Mouse (Mus musculus): Measurements from ENCODE around the gene Rarres2. TPM values are rescaled to one million over a fixed set of nuclear protein-coding genes. Genes with fewer than 3 reads are reported as not detected.

Rarres2 gene
- polyA plus RNA-seq, 1 experiment from 2014 or later: 6.0 TPM

GRCm38 (mm10) chr6:48572014-48572413 is 575 bp downstream of the Rarres2 start:
- H3K4me3 ChIP-seq: no peak overlapping the region
- H3K27me3 ChIP-seq: no peaks in the 10 kb centered on the region
- ATAC-seq (ENCODE audit: low FRiP score): no peak
- no peak overlapping the region for H3K27ac ChIP-seq
- 90% methylated on average over 5 of the region's 5 CpGs for WGBS
- no peak overlapping the region for H3K4me2 ChIP-seq
- peaks cover 10% of the 10 kb centered on the region; the same call in 1 of the 2 replicates for H3K4me1 ChIP-seq (replicated peaks)
- H3K9me3 ChIP-seq: no peaks in the 10 kb centered on the region
- H3K36me3 ChIP-seq: peaks cover 26% of the 10 kb centered on the region
- H3K9ac ChIP-seq: no peak overlapping the region

DNA sequence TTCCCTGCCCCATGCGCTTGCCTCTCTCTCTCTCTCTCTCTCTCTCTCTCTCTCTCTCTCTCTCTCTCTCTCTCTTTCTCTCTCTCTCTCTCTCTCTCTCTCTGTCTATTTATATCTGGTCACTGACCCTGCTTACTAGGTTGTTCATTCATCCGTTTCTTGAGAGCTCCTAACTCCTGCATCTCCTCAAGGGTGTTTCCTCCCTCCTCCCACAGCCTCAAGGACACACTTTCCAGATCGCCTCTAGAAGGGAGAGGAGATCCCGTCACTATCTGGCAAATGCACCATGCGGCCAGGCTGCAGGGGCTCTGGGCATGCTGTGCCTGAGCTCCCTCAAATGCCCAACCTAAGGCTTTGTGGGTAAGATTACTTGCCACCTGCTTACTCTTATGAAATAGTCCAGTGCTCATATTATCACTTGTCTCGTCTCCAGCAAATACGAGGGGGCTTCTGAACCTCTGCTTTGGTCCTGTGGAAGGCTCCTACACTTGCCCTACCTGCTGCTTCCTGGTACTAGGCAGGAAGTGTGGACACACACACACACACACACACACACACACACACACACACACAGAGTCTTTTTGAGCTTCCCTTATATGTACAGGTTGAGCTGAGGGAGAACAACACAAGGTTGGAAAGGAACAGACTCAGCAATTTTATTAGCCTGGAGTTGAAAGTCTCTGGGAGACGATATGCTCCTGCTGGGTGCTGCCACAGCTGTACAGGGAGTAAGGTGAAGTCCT is 3.4 kb downstream of the Rarres2 start:
- ATAC-seq (ENCODE audit: low FRiP score): no peak
- Histone ChIP-seq H3K27me3 (no peaks in the 10 kb centered on the region), H3K4me2 (no peak overlapping the region), H3K27ac (no peak overlapping the region), H3K9ac (no peak overlapping the region), H3K36me3 (peaks cover 51% of the 10 kb centered on the region), H3K4me3 (no peak overlapping the region), H3K9me3 (no peaks in the 10 kb centered on the region), H3K4me1 (replicated peaks) (peaks cover 20% of the 10 kb centered on the region; the same call in 1 of the 2 replicates)
- WGBS: 84% methylated on average over 8 of the region's 8 CpGs

DNA sequence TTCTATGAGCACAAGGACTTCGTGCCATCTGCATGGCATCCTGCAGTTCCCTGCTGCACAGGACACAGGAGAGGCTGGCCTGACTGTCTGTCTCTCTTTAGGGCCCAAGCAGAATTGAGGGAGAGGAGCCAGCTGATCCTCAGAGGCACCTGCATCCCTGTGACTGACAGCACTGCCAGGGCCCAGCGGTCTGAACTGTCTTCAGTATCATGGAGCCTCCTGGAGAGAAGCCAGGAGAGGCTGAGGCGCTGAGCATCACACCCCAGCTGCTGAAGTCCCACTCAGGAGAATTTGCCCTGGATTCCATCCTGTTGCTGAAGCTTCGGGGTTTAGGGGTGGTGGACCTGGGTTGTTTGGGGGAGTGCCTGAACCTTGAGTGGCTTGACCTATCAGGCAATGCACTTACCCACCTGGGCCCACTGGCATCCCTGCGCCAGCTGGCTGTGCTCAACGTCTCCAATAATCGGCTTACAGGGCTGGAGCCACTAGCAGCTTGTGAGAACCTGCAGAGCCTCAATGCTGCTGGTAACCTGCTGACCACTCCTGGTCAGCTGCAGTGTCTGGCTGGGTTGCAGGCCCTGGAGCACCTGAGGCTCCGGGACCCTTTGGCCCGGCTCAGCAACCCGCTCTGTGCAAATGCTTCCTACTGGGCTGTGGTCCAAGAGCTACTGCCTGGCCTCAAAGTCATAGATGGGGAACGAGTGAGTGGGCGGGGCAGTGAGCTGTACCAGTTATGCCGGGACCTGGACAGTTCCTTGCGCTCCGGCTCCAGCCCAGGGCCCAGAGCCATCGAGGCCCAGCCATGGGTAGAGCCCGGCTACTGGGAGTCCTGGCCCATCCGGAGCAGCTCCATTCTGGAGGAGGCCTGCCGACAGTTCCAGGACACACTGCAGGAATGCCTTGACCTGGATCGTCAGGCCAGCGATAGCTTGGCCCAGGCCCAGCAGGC is 4.3 kb downstream of the Rarres2 start:
- Histone ChIP-seq H3K4me2 (no peak overlapping the region), H3K4me1 (replicated peaks) (peaks cover 20% of the 10 kb centered on the region; the same call in 1 of the 2 replicates), H3K27me3 (no peaks in the 10 kb centered on the region), H3K4me3 (no peak overlapping the region), H3K36me3 (peaks cover 60% of the 10 kb centered on the region), H3K27ac (no peak overlapping the region), H3K9me3 (no peaks in the 10 kb centered on the region), H3K9ac (peak overlapping the region; percentile 8; the same call in 1 of the 2 replicates)
- 84% methylated on average over 21 of the region's 21 CpGs for WGBS
- 0 out of 2 replicates have a peak, but pooled peaks have one; percentile 36 for ATAC-seq (ENCODE audit: low FRiP score)

DNA sequence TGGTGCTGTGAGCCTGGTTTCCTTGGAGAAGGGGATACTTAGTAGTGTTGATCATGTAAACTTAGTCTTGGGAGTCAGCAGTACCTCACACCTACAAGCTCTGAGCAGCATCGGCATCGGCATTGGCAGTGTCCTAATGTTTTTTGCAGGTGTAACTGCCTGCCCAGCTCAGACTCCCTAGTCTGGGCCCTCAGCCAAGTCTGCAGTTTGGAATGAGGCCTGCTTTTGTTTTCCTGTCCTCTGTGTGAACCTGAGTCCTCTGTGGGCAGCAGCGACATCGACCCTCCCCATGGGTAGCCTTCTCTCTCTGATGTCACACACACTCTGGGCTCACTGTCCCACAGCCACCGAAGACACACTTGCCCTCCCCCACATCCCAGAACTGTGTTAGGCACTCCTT is 6.3 kb downstream of the Rarres2 start:
- no peak for ATAC-seq (ENCODE audit: low FRiP score)
- H3K27ac ChIP-seq: no peak overlapping the region
- H3K36me3 ChIP-seq: peaks cover 65% of the 10 kb centered on the region
- WGBS: 60% methylated on average over 5 of the region's 5 CpGs
- H3K9ac ChIP-seq: no peak overlapping the region
- peaks cover 20% of the 10 kb centered on the region; the same call in 1 of the 2 replicates for H3K4me1 ChIP-seq (replicated peaks)
- H3K27me3 ChIP-seq: no peaks in the 10 kb centered on the region
- no peaks in the 10 kb centered on the region for H3K9me3 ChIP-seq
- no peak overlapping the region for H3K4me3 ChIP-seq
- no peak overlapping the region for H3K4me2 ChIP-seq

DNA sequence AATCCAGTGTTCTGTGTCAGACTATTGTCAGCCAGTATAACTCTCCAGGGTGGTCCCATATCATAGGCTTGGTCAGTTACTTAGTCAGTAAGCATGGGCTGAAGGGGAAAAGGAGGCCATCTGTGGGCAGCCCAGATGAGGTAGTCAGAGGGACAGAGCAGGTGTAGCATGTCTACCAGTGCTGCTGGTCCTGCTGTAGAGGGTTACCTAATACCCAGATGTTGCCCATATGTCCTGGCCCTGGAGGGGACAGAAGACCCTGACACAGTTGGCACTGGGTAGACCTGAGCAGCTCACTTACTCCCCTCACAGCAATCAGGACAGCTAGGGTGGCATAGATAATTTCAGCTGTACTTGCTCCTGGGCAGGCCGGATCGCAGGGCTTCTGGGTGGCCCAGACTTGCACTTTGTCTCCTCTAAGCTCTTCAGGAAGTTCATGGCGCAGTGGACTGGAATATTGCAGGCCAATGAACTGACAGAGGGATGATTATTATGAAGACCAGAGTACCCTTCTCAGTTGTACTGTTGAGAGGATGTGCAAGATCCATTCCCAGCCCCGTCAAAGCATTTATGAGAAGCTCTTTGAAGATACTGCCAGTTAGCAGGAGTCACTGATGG is 6.8 kb downstream of the Rarres2 start:
- Histone ChIP-seq H3K27me3 (no peaks in the 10 kb centered on the region), H3K27ac (no peak overlapping the region), H3K4me3 (no peak overlapping the region), H3K4me2 (no peak overlapping the region), H3K36me3 (peaks cover 69% of the 10 kb centered on the region), H3K9me3 (no peaks in the 10 kb centered on the region), H3K9ac (no peak overlapping the region), H3K4me1 (replicated peaks) (peaks cover 20% of the 10 kb centered on the region; the same call in 1 of the 2 replicates)
- WGBS: 86% methylated on average over 4 of the region's 4 CpGs
- ATAC-seq (ENCODE audit: low FRiP score): no peak

- WGBS: 94% methylated on average over 3 of the region's 3 CpGs
- Histone ChIP-seq H3K4me3 (peak overlapping the region; percentile 45; the same call in 1 of the 2 replicates), H3K27ac (no peak overlapping the region), H3K9me3 (no peaks in the 10 kb centered on the region), H3K27me3 (peaks cover 4% of the 10 kb centered on the region; the same call in 1 of the 2 replicates), H3K9ac (peak overlapping the region; percentile 67), H3K4me2 (peak overlapping the region; percentile 53), H3K36me3 (peaks cover 38% of the 10 kb centered on the region), H3K4me1 (replicated peaks) (peaks cover 24% of the 10 kb centered on the region)
- no peak for ATAC-seq (ENCODE audit: low FRiP score)
These were observed 16.6 kb downstream of the Rarres2 start for GRCm38 (mm10) chr6:48555956-48556355.

GRCm38 (mm10) chr6:48555104-48555890 is 17.3 kb downstream of the Rarres2 start:
- peak overlapping the region; percentile 45 for H3K4me3 ChIP-seq
- 32% methylated on average over 13 of the region's 14 CpGs for WGBS
- H3K9ac ChIP-seq: peak overlapping the region; percentile 67
- peaks cover 24% of the 10 kb centered on the region for H3K4me1 ChIP-seq (replicated peaks)
- peak; percentile 88 for ATAC-seq (ENCODE audit: low FRiP score)
- no peaks in the 10 kb centered on the region for H3K9me3 ChIP-seq
- peak overlapping the region; percentile 93 for H3K27ac ChIP-seq
- peaks cover 34% of the 10 kb centered on the region for H3K36me3 ChIP-seq
- H3K4me2 ChIP-seq: peak overlapping the region; percentile 53
- H3K27me3 ChIP-seq: peaks cover 4% of the 10 kb centered on the region; the same call in 1 of the 2 replicates

GRCm38 (mm10) chr6:48554280-48555103 is 18.1 kb downstream of the Rarres2 start, which contains the start of gene Lrrc61:
Lrrc61 (plus strand) TSS chr6:48554796.
- H3K27ac ChIP-seq: peak within 1 kb of the TSS; percentile 93
- peaks cover 4% of the 10 kb centered on the region; the same call in 1 of the 2 replicates for H3K27me3 ChIP-seq
- peak within 1 kb of the TSS; percentile 45 for H3K4me3 ChIP-seq
- ATAC-seq (ENCODE audit: low FRiP score): peak; percentile 94
- peak within 1 kb of the TSS; percentile 53 for H3K4me2 ChIP-seq
- H3K9me3 ChIP-seq: no peaks in the 10 kb centered on the region
- peaks cover 26% of the 10 kb centered on the region for H3K36me3 ChIP-seq
- WGBS: under 1% methylated on average over 39 of the region's 39 CpGs
- H3K9ac ChIP-seq: peak within 1 kb of the TSS; percentile 67
- H3K4me1 ChIP-seq (replicated peaks): peaks cover 24% of the 10 kb centered on the region

DNA sequence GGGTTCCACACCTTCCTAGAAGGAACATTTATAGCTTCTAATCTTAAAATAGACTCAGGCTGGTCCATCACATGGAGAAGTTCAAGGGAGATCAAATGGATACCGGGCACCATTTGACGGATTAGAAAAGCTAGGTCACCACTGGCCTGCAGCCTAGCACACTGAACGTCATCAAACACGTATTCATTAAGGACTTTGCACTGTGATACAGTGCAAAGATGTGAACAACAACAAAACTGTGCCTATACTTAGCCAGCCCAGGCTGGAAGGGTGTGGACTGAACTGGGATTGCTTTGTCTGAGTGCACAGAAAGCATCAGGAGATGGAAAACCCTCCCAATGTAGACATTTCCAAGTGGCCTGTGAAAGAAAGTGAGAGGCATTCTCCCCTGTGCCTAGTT is 18.8 kb downstream of the Rarres2 start:
- Histone ChIP-seq H3K4me2 (peak overlapping the region; percentile 53), H3K9me3 (no peaks in the 10 kb centered on the region), H3K27ac (peak overlapping the region; percentile 93), H3K4me1 (replicated peaks) (peaks cover 24% of the 10 kb centered on the region), H3K9ac (peak overlapping the region; percentile 67), H3K27me3 (peaks cover 4% of the 10 kb centered on the region; the same call in 1 of the 2 replicates), H3K36me3 (peaks cover 20% of the 10 kb centered on the region), H3K4me3 (peak overlapping the region; percentile 45)
- WGBS: 80% methylated on average over 4 of the region's 4 CpGs
- peak; percentile 4; the same call in 1 of the 2 replicates for ATAC-seq (ENCODE audit: low FRiP score)

DNA sequence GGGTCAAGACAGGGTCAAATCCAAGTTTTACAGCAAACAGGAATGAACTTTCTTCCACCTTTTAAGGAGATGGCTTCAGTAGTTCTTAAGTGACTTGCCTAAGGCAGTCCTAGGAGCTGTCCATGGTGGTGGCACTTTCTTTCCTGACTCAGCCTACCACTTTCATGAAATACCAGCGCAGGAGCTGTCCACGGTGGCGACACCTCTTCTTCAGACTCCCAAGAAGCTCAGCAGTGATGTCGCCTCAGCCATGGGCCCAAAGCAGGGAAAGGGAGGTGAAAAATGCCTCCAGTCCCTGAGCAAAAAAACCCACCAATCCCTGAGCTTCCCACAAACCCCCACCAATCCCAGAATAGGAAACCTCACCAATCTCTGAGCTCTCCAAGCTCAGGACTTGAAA is 19.7 kb downstream of the Rarres2 start:
- ATAC-seq (ENCODE audit: low FRiP score): no peak
- 65% methylated on average over 4 of the region's 4 CpGs for WGBS
- no peak overlapping the region for H3K4me2 ChIP-seq
- no peaks in the 10 kb centered on the region for H3K9me3 ChIP-seq
- H3K36me3 ChIP-seq: peaks cover 14% of the 10 kb centered on the region
- H3K4me1 ChIP-seq (replicated peaks): peaks cover 20% of the 10 kb centered on the region
- peaks cover 4% of the 10 kb centered on the region; the same call in 1 of the 2 replicates for H3K27me3 ChIP-seq
- no peak overlapping the region; the same call in 1 of the 2 replicates for H3K27ac ChIP-seq
- no peak overlapping the region for H3K4me3 ChIP-seq
- no peak overlapping the region for H3K9ac ChIP-seq
